Mouse (Mus musculus): Measurements from ENCODE around the gene Abcc9.
"Not testable (repeated sequence)": the region's sequence is repeated elsewhere in the genome, so short reads cannot be mapped to it uniquely, and the experiment has no call there.

Gene Abcc9

DNA sequence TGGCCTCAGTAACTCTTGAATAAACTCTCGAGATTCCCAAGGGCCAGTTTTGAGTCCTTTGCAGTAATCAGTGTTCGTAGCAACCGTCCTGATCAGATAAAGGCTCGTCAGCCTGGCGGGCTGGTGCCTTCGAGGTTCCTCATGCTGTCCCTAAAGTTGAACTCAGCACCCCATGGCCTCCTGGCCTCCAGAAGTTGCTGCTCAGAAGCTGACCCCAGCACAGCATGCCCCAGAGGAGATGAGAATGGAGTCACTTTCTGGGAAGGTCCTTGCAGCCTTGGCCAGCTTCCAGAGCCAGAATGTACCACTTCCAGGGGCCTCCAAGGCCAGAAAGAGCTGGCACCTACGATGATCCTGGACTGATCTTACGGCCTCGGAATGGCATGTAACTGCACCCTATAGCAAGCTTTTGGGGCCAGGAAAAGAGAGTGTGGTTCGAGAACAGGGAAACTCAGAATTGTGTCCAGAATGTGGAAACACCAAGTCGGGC, 1.4 kb upstream of the Abcc9 start:
- no peak for DNase-seq (ENCODE audit: low spot score)

DNA sequence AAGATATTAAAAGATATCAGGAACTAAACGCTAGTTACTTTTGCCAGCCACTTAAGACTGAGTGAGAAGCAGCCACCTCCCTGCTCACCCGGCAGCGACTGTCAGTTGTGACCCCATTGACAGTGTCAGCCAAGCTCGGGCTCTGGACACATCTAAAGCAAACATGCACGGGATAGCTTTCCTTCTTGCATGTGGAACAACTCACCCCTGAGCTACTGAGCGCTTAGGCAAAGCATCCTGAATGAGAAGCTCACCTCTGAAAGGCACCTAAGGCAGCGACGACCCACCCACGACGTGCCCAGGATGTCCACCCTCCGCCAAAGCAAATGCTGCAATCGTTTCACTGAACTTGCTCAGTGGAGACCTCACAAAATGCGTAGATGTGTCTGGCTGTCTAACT, 954 bp downstream of the Abcc9 start:
- DNase-seq (ENCODE audit: low spot score), result no peak

DNA sequence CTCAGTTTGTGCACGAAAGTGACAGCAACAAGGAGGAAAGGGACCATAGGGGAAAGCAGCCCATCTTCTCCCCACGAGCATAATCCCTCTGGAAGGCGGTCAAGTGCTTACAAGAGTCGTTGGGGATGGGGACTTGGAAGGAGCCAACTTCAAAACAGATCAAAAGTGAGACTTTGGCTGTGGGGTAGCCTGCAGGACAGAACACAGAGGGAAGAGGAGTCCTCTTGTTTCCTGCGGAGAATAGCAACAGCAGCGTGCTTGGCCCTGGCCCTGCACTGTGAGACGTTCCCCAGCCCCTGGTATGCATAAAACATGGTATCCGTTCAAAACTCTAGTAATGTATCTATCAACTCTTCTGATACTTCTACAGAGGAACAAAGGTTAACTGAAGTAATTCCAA, 1.4 kb downstream of the Abcc9 start:
- no peak for DNase-seq (ENCODE audit: low spot score)

DNA sequence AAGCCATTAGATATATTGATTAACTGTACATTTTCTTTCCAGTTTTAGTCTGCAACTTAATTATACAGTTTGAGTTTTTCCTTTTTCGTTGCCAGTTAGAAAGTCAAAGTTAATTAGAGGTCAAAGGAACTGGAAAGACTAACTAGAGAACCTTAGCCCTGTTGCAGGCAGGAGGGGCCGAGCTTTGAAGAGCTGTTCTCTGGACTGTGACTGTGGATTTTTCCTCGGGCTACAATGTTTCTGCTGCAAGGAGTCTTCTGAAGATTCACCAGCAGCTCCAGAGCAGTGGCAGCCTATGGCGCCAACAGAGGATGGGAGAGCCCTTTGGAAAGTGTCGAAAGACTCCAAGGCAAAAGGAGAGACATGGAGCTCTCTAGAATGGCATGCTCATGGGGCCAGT, 10.0 kb downstream of the Abcc9 start:
- no peak for DNase-seq (ENCODE audit: low spot score)

DNA sequence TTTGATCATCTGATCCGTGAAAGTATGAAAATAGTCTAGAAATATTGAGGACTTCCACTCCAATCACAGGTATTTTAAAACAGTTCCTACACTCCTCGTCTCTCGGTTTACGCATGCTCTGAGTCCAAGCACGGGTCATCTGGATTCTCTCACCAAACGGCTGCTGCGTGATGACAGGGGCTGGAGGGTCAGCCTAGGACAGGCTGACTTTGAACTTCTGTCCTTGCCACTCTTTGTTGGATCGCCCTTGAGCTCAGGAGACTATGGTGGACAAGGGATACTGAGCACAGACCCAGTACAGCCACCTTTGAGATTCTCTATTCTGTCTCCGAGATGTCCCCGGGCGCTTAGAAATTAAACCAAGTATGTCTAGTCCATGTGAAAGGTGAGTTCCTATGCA, 12.4 kb downstream of the Abcc9 start:
- DNase-seq (ENCODE audit: low spot score), result no peak

DNA sequence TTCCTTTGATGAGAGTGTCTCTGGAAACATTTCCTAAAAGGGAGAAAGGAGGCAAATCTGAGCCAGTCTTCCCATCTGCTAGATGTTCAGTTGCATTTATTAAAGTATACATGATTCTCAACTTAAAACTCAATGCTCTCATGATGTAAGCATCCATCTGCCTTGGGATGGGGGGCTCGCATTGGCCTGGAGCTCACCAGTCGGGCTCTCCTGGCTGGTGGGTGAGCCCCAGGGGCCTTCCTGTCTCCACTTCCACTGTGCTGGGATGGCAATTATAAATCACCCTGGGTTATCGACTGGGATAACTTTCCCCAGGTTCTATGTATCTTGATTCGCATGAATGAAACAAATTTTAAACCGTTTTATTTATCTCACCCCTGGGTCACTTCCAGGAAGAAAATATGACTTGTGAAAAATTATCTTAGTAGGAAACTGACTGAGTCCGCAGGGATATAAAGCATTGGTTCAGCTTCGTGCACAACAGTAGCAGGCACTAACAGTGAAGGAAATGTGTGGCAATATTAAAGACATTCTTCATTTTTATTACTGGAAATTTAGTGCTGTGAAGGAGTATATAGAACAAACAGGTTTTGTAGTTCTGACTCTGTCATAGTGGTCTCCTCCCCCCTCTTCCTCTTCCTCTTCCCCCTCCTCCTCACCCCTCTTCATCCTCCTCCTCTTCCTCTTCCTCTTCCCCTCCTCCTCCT, 19.0 kb downstream of the Abcc9 start:
- no peak for DNase-seq (ENCODE audit: low spot score)

DNA sequence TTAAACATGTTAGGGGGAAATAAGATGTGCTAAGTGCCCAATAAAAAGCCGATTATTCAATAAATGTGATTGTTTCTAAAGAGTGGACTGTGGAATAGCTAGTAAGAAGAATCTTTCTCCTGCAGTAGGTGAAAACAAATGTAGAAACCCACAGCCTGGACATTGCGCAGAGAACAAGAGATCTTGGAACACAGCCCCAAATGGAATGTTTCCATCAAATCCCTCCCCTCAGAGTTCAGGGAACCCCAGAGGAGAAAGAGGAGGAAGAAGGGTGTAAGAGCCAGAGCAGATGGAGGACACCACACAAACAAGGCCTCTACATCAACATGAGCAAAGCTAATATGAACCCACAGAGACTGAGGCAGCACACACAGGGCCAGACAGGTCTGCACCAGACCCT, 32.1 kb downstream of the Abcc9 start:
- no peak for DNase-seq (ENCODE audit: low spot score)

DNA sequence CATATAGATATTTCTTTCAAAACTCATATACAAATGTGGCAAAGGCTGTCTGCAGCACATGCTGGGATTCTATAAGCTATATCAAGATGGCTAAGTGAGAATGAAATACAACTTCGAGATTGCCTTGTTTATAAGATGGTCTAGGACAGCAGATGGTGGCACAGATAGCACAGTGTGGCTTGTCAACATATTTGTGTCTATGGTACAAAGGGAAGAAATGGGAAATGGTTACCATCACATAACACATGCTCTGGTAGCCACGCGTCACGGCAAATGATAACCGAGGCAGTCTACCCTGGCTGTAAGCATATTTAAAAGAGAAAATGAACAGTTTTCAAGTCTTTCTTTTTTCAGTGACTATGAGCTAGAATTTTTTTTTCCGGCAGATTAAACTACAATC, 32.8 kb downstream of the Abcc9 start:
- no peak for DNase-seq (ENCODE audit: low spot score)

DNA sequence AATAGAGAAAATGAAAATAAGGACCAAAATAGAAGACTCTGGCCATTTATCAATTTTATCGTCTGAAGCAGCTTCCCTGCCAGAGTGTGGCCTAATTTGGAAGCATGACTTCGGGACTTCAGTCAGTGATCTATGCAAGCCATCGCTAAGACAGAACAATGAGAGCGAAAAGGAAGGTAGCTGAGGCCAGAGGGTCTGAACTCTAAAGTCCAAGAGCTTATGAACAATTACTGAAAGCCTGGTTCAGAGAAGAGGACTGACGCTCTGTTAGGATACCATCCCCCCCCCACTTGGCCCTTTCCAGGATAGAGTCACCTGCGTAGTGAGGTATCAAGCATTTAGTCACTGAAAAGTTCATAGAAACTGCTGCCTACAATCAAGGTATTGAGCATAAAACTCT, 33.3 kb downstream of the Abcc9 start:
- DNase-seq (ENCODE audit: low spot score), result no peak

DNA sequence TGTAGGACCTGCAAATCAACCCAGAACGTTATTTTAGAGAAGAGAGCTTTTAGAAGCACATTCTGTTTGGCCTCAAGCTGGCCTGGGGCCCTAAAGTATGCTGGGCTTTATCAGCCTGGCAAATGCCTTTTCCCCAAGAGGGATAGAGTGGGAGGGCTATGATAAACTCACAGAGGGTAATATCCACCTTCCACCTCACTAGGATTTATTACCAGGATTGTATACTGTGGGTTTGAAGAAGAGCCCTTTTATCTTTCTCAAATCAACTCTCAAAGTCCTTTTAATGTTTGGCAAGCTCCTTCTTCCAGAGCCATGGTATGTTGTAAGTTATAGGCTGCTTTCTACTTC, 33.7 kb downstream of the Abcc9 start:
- no peak for DNase-seq (ENCODE audit: low spot score)

DNA sequence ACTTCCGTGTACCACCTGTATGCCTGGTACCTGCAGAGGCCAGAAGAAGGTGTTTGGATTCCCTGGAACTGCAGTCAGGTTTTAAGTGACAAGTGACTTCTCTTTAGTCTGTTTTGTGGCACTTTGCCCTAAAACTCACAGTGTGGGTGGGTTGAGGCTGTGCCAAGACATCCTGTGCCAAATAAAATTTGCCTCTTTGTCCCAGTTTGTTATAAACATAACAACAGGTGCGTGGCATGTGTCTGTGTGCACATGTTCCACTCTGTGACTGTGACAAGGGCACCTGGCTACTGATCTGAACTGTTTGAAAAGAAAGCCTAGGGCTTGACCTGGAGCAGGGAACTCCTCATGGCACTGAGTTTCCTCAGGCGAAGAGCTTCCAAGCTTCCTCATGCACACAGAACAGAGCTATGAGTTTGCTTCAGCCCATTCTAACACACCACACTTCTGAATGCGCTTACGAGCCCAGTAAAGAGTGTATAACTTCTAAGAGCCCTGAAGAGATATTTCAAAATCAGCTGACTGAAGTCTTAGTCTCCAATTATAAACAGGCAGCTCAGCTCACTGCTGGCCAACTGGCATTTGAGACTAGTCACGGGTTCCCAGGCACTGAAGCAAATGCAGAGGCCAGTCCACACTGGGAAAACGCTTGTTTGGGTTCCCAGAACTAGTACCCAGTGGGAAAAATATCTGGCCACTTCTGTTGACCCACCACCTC, 34.3 kb downstream of the Abcc9 start:
- DNase-seq (ENCODE audit: low spot score), result no peak

DNA sequence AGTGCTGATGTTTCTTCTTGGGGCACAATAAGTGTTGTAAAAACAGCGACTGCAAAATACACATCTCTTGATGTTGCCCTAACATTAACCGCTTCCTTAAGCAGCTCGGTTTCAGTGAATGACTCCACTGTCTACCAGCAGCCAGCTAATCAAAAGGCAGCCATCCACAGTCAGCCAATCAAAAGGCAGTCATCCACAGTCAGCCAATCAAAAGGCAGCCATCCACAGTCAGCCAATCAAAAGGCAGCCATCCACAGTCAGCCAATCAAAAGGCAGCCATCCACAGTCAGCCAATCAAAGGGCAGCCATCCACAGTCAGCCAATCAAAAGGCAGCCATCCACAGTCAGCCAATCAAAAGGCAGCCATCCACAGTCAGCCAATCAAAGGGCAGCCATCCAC, 40.1 kb downstream of the Abcc9 start:
- not testable (repeated sequence) for DNase-seq (ENCODE audit: low spot score)

DNA sequence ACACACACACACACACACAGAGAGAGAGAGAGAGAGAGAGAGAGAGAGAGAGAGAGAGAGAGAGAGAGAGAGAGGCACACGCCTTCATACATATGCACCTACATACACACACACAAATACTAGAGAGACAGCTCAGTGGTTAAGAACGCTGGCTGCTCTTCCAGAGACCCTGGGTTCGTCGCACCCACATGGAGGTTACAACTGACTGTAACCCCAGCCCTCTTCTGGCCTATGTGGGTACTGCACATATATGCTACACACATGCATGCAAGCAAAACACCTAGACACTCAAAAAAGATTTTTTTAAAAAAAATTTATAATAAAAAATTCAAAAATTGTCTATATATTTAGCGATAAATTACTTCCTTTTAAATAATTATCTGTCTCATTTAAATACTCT, 43.1 kb downstream of the Abcc9 start:
- no peak for DNase-seq (ENCODE audit: low spot score)

DNA sequence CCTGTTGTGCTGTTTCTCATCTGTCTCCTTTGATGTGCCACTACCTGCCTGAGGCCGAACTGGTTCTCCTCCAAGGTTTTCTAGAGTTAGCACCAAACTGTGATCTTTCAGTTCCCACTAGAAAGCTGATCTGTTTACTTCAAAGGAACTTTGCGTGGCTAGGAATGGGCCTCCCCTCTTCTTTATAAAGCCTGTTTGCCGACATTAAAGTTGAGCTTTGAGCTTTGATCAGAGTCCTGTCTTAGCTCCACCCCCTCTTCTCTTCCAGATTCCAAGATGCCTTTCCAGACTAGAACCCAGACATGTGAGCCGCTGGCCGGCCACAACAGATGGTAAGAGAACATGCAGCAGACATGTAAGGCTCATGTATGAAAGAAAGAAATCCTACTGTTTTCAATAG, 47.6 kb downstream of the Abcc9 start:
- no peak for DNase-seq (ENCODE audit: low spot score)

DNA sequence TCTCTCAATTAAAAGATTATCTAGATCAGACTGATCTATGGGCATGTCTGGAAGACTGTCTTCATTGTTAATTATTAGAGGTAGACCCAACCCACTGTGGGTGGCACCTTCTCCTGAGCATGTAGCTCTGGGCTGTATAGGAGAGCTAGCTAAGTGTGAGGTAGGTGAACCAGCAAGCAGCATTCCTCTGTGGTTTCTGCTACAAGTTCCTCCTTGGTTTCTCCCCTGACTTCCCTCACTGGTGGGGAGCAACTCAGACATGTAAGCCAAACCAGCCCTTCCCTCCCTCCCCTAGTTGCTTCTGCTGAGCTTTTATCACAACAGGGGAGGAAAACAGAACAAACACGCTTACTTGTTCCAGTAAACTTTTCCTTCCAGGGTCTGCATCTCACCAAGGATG, 49.9 kb downstream of the Abcc9 start:
- no peak for DNase-seq (ENCODE audit: low spot score)

DNA sequence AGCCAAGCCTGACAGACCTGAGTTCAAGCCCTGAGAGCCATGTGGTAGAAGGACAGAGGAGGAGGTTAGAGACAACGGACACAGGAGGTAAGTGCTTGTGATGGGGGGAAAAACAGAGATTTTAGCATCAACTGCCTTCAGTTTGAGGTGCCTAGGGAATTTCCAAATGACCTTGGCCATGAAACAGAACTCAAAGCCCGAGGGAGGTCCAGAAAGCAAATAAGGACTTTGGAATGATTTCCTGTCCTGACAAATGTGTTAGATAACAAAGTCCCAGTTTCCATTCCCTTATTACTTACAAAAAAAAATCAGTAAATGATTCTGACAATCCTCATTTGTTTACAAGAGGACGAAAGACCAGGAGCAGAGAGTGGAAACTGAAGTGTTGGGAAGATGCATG, 52.8 kb downstream of the Abcc9 start:
- no peak for DNase-seq (ENCODE audit: low spot score)

DNA sequence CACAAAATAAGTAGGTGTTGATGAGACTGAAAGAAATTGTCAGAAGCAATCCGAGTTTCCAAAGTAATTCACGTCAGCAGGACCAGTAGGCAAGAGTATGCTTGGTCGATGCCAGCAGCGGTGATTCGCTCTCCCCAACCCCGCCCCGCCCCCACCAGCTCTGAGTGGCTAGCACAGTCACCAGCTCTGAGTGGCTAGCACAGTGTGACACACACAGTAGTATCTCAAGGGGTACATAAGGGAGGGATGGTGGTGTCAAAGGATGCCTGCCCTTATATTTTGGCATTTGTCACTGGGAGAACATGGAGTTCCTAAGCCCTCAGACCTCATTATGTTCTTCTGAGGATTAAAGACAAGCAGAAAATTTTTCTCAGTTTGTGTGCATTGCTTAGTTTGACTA, 56.6 kb downstream of the Abcc9 start:
- no peak for DNase-seq (ENCODE audit: low spot score)

DNA sequence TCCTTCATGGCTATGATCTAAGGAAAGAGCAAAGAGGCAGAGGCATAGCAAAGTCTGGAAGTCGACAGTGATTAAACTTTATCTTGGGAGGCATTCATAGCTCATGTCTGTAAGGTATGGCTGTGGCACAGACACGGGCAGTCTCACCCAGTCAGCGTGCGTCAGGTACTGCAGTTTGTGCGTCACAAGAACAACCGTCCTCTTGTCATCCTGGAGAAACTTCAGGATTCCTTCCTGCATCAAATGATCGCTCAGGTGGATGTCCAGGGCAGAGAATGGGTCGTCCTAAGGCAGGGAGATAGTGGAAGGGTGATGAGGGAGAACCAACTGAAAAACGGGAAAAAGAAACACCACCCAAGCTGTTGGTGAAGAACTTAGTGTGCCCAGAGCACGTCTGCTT, 62.8 kb downstream of the Abcc9 start:
- DNase-seq (ENCODE audit: low spot score), result no peak

DNA sequence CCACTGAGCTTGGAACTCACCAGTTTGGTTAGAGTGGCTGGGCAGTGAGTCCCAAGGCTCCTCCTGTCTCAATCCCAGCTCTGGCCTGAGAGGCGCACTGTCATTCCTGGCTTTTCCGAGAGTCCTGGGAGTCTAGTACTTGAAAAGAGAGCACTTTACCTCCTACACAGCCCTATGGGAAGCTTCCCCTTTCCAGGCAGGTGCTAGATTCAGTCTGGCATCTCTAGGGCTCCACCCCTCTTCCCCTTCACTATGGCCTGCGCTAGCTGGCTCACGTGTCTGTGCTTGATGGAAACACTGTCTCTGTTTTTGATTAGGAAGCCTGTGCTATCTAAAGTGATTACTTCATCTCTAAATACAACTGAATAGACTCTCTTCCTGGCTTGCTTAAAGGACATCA, 66.5 kb downstream of the Abcc9 start:
- DNase-seq (ENCODE audit: low spot score), result no peak

DNA sequence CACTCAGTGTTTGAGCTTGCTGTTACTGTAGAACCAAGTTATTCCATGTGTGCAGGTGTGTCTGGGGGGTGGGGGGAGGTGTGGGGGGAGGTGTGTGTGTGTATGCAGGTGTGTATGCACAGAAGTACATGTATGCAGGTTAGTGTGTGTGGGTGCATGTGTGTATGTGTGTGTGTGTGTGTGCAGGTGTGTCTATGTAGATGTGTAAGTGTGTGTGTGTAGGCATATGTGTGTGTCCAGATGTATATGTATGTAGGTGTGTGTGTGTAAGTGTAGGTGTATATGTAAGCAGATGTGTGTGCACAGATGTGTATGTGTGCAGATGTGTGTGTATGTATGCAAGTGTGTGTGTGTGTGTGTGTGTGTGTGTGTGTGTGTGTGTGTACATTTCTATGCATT, 66.9 kb downstream of the Abcc9 start:
- DNase-seq (ENCODE audit: low spot score), result no peak

DNA sequence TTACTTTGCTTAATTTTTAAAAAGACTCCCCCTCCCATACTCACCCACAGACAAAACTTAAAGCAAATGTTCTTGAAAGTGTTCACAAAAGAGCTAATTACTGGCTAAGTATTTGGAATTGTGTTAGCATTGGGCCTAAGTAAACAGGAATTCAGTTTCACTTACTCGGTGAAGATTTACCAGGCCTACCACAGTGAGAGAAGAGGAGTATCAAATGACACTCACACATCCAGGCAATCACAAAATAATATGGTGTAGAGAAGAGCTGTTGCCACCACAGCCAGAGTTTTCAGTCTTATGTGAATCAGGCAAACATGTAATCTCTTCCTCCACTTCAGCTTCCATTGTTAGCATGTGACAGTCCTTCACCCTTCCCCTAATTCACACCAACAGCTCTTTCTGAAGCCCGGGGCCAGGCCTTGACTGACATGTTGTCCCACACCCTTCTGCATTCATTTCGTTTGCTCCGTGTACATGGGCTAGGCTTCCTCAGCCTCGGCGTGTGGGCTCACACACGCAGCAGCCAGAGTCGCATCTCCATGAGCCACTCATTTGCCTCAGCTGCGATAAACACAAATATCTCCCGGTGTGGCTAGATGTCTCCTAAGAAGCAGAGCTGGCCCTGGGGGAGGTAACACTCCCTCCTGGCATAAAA, 67.5 kb downstream of the Abcc9 start:
- DNase-seq (ENCODE audit: low spot score), result no peak

DNA sequence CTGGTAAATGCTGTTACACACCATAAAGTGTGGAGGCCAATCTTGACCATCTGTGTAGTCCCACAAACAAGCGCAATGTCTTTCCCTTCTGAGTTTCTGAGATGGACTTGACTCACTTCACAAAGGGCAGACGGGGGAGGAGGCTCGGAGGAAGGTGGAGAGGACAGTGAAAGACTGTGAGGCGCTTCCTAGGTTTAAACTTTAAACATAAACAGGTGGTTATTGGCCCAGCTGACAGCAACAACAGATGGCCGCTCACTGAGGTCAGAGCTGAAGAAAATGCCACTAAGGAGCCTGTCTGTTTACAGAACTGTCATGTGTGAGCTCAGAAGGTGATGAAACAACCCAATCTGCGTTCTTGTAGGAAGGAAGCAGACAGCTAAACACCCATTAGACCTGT, 78.8 kb downstream of the Abcc9 start:
- no peak for DNase-seq (ENCODE audit: low spot score)

DNA sequence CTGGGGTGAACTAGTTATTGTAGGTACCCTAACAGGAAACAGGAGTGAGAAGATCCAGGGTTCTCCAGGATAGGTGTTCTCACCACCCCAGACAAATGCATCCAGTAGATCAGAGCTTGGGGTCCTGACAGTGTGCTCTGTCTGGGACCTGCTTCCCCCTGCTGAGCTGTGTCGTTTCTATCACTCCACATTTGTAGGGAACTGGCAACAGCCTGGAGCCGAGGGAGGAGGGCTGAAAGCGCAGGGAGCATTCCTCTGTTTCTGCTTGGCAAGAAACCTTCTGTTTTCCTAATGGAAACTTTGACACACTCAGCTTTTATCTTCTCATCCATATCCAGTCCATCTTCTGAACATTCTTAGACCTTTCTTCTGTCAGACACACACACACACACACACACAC, 85.5 kb downstream of the Abcc9 start:
- no peak for DNase-seq (ENCODE audit: low spot score)

DNA sequence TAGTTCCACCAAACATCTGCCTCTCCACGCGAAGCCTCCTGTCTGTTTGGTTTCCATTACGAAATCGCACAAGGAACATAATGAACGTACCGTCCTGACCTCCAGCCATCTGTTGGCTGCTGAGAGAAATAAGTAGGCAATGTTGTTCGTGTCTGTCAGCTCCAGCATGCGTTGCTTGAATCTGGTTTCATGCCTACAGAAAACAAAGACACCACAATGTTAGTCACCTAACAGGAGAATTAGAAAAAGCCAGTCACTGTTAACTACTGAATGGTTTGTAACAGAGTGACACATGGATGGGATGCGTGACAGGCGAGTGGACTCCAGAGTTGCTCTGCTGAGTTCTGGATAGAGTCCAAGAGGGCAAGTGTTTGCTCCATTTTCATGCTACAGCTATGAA, 87.8 kb downstream of the Abcc9 start:
- no peak for DNase-seq (ENCODE audit: low spot score)

Measured in urinary bladder, postnatal 10 days (tissue).